Mouse (Mus musculus): ENCODE measurements around the gene Plekhm3.

DNA sequence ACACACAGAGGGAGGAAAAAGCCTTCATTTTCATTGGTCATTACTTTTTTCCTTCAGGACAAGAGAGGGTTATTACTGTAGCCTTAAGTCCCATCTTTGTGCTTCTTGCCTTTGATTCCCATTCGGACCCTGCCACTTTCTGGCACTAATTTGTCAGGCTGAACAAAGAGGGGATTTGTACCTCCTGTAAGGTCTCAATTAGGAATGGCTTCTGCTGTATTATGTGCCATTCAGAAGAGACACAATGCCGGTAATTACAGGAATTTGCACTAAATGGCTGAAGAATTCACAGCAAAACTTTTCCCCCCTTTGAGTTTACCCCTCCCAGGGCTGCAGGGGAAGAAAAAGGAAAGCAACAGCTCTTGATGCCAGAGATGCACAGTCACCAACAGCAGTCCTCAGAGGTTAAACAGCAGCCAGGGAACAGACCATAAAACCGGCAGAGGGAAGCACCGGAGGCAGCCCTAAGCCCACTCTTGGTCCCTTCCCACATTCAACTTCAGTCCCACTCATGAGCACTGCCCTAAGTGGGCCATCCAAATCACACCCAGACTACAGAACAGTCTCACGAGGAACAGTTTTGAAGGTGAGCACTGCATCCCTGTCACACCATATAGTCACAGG is 39.6 kb downstream of the Plekhm3 start:
- no peak for TF ChIP-seq HCFC1 (IDR thresholded peaks at IDR 0.05; ENCODE audit: borderline replicate concordance, insufficient read depth, low read length)
- TF ChIP-seq CHD2 (IDR thresholded peaks at IDR 0.05; ENCODE audit: low read depth, low read length), result no peak
- TF ChIP-seq ZC3H11A (IDR thresholded peaks at IDR 0.05; ENCODE audit: borderline replicate concordance, low read depth, low read length), result no peak
- no peak for TF ChIP-seq ZNF384 (IDR thresholded peaks at IDR 0.05; ENCODE audit: low read depth, low read length)
